Mouse (Mus musculus) frontal cortex, postnatal 14 days (tissue): ENCODE measurements around the gene Diras2.

ENCODE experiments used
- DNase-seq, 2 experiments: peaks; one replicate each; pipeline ENCODE4 v3.0.0; 2022; ENCODE audit warnings: low spot score in 2 of 2

Gene Diras2

GRCm38 (mm10) chr13:52552822-52553477 is 21.9 kb upstream of the Diras2 start:
- DNase-seq, result no peak

GRCm38 (mm10) chr13:52551275-52551674 is 20.2 kb upstream of the Diras2 start:
- DNase-seq, result no peak

- no peak for DNase-seq
Observed at GRCm38 (mm10) chr13:52550690-52551193, 19.7 kb upstream of the Diras2 start.

DNA sequence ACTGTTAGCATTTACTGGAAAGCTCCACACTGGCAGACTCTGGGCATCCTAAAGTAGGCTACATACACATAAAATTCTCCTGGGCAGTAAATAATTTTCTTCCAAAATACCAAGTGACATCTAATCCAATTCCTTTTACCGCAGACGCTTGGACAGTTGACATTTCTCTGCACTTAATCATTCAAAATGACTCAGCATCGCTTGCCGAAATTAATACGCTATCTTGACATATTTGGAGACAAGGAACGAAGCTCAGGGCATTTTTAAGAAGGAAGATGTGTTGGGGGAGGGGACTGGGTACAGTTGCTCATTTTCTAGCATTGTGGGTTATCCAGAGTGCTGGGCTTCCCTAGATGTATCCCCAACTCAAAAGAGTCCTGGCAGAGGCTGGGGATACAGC is 15.2 kb upstream of the Diras2 start:
- no peak for DNase-seq

DNA sequence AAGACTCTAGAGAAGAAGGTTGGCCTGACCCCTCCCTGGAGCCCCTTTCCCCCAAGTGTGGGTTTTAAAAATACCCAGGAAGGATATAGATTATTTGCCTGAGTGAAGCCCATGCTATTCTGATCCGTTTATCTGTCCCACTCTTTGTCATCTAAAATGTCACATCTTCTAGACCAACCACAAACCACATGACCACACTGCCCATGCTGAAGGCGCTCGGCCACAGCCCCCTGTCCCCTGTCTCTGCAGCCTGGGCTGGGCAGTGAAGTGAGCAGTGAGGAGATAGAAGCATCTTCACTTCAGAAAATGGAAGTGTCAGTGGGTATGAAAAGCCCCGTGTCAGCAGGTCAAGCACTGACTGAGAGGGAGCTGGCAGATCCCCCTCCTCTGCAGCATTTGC is 11.6 kb upstream of the Diras2 start:
- no peak for DNase-seq

DNA sequence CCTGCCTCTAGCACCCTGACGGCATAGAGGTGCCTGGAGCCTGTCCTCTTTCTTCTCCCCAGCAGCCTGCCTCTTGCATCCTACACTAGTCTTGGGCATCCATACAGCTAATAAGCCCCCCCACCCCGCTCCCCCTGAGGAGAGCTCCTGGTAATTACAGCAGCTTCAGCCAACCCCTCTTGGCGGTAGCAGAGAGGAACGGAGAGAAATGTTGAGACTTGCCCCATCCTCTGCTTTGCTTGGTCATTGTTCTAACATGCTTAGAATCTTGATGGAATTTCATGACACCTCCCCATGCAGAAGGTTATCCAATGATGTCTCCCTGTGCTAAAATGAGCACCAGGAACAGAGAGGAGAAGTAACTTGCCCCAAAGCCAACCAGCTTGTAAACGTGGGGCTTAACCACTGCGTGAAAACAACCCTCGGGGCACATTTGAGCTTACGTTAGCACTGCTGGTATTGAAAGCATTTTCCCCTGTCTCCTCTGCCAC is 11.0 kb upstream of the Diras2 start:
- DNase-seq, result no peak

GRCm38 (mm10) chr13:52541385-52542035 is 10.4 kb upstream of the Diras2 start:
- no peak for DNase-seq

DNA sequence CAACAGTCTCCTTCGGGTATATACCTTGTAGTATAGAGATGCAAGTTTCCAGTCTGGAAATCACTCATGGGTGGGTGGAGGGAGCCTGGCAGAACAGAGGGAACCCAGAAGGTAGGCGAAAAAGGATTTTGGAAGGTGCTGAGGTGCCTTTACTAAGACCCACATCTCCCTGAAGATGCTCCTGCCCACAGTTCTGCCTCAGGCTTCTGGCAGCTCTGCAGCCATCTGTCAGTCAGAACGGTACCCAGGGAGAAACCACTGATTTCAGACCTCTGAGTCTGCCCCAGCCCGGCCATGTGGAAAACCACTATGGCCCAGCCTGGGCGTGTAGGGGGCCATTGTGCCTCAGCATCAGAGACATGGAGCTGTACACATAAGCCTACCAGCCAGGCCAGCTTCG is 8.4 kb upstream of the Diras2 start:
- DNase-seq, result no peak

DNA sequence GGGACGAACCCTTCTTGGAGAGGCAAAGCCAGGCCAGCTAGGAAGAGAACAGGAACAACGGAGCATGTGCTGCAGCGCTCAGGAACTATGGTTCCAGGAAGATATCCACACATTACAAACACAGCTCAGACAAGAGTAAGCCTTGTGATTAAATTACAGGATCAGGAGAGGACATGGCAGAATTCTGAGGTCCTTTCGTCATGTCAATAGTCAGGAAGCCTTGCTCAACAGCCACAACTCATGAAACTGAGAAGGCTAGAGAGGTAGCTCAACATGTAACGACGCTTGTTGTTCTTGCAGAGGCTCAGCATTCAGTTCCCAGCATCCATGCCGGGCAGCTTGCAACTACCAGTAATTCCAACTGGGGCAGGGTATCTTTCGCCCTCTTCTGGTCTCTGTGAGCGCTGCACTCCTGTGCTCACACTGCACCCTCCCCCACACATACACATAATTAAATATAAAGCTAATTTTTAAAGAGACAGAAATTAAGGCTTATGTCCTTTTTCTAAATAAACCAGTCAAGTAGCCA is 7.6 kb upstream of the Diras2 start:
- DNase-seq, result no peak

DNA sequence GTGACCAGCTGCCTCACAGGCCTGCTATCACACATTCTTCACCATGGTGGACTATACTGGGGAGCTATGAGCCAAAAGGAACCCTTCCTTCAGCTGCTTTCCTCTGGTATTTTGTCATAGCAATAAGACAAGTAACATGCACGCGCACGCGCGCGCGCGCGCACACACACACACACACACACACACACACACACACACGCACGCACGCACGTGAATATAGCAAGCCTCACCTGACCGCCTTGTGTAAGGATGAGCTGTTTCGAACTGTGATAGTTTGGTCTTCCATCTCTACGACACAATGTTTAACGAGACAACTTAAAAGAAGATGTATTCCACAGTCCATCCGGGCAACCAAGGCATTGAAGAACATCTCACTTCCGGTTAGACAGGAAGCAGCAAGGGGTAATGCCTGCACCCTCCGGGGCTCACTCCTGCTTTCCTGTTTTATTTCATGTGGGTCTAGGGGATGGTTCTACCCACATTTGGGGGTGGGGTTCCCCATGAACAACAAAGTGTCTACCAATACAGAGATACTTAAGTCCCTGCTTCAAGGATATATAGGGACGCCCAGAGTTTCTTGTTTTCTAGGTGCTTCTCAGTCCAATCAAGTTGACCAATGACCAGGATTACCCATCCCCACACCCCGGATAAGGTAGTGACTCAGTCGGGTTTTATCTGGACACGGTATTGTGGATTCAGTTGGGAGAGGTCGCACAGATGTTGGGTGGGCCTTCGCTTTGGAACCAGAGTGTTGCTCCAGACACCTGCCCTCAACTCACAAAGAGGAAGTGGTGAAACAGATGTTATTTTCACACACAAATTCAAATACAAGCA is 6.9 kb upstream of the Diras2 start:
- no peak for DNase-seq

- DNase-seq, result no peak
Observed at GRCm38 (mm10) chr13:52535542-52535941, 4.5 kb upstream of the Diras2 start.

- no peak for DNase-seq
Observed at GRCm38 (mm10) chr13:52533644-52534043, 2.6 kb upstream of the Diras2 start.

DNA sequence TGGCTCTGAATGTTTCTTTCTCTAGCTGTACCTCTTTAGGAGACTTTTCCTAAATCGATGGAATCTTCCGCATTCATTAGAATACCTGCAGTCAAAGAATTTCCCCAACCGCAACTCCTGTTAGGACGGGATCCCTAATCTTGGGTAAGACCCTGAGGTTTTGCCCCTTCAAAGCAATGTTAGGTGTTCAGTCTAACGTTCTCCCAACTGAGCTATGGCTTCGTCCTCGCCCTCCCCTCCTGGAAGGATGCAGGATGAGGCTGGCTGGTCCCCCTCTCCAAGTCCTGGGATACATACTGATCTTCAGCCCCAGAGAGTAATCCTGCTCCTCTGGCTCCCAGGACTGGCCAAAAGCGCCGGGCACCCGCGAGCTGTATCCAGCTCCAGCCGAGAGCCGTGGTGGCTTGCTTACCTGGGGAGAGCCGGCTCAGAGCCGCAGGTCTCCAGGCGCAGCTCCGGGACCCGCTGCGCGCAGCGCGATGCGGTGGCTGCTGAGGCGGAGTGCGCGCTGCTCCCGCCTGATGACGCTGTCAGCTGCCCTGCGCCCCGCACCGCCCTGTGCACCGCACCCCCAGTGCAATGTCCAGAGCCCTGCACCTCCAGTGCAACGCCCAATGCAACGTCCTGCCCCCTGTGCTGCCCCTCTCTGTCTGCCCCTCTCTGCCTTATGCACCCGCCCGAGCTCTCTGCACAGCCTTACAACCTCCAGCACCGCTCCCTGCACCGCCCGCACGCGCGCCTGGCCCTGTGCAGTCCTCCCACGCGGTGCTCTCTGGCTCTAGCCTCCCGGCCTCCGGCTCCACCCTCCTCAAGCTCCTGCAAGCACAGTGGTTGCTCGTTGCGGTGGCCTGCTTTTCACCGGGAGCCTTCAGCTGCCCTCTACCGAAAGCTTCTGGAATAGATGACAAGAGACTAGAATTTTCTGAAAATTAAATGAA is 802 bp downstream of the Diras2 start:
- DNase-seq, result peak; percentile 74 to 75

DNA sequence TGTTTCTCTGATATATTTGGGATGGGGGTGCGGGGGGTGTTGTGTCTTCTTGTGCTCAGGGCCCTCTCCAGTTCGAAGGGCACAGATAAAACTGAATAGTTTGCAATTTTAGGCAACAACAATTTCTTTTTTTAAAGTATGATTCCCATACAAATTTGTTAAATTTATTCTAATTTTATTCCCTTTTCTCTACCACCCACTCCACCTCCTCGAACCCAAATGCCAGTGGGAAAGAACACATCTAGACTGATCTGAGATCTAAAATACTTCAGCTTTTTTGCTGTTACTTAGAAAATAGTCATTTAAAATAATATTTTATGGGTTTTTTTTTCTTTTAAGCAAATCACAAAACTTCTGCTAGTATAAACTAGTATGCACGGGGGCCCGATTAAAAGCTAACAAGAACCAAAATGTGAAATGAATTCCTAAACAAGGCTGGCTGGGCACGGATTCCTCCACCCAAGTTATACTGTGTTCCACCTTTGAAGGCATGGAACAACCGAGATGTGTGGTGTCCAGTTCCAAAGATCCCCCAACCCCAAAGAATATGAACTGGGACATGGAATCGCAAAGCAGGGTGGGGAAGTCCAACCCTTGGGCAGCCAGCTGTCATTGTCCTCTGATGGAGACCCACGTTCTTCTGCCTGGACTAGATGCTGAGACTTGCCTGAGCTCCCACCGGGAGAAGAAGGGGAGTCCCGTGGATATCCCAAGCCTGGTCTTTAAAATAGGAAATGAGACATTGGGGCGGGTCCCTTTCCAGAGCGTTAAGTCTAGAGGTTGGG is 1.7 kb downstream of the Diras2 start:
- DNase-seq, result no peak

- DNase-seq, result peak in 1 of 2 experiments; percentile 30
Observed at GRCm38 (mm10) chr13:52528786-52529185, 2.3 kb downstream of the Diras2 start.

DNA sequence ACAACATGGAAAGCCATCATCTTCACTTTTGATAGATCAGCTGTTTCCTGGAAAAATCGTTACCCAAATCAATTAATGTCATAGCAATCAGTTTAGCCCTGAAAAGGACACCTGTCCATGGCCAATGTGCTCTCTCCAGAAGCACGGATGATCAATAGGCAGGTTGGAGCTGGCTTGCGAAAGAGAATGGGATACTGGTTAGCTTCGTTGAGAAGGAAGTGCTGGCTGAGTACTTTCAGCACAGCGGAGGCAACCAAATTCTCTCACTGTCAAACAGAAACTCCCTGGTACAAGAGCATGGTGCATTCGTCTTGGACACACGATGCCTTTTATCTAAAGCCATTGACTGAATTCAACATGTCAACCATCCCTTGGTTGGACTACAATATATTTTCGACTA is 2.8 kb downstream of the Diras2 start:
- no peak for DNase-seq

GRCm38 (mm10) chr13:52526249-52527035 is 4.6 kb downstream of the Diras2 start:
- no peak for DNase-seq

DNA sequence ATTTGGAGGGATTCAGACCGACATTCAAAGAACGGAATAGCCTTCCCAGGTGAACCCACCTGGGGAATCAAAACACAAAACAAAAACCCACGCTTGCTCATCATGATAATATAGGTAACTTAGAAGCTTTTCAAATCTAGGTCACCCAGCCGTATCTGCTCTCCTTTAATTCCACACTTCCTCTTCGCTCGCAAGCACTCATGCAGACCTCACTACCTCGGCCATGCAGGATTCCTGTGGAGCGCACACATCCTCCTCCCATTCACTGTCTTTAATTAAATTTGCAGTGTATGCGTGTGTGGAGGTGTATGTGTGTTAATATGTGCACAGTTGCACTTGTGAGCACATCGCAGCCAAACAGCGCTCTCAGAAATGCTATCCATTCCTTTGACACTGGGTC is 6.8 kb downstream of the Diras2 start:
- DNase-seq, result no peak

GRCm38 (mm10) chr13:52521176-52521575 is 9.9 kb downstream of the Diras2 start:
- DNase-seq, result no peak
